Mouse (Mus musculus) lung, embryonic 16.5 days (tissue): Measurements from ENCODE around the gene Hoxa13. TPM values are rescaled to one million over a fixed set of nuclear protein-coding genes. Genes with fewer than 3 reads are reported as not detected.

Experiments used
- ATAC-seq: fragments of 200-750 bp; cut with Nextera tagmentation; 2 replicates; pipeline ENCODE4 v1.8.0; 2017; ENCODE audit warnings: low read depth, mild to moderate bottlenecking, moderate library complexity
- H3K27ac ChIP-seq: fragments of 300-500 bp; sonication (generic); 2 replicates; pipeline ENCODE4 v1.5.1; 2014; ENCODE audit warnings: mild to moderate bottlenecking, control low read depth, low read length
- H3K27me3 ChIP-seq: fragments of 300-500 bp; sonication (generic); 2 replicates; pipeline ENCODE4 v1.6.1; 2014; ENCODE audit warnings: low read depth, low read length, mixed read lengths; ENCODE audit not compliant: control insufficient read depth, insufficient read depth
- H3K36me3 ChIP-seq: fragments of 300-500 bp; sonication (generic); 2 replicates; pipeline ENCODE4 v1.6.1; 2014; ENCODE audit warnings: low read length; ENCODE audit not compliant: control insufficient read depth, insufficient read depth
- H3K4me1 ChIP-seq: fragments of 300-500 bp; sonication (generic); replicated peaks from 2 replicates; pipeline ENCODE4 v1.6.1; 2014; ENCODE audit warnings: low read length, mixed read lengths; ENCODE audit not compliant: control insufficient read depth, insufficient read depth
- H3K4me2 ChIP-seq: fragments of 300-500 bp; sonication (generic); 2 replicates; pipeline ENCODE4 v1.6.1; 2014; ENCODE audit warnings: low read depth, low read length, control low read depth
- H3K4me3 ChIP-seq: fragments of 300-500 bp; sonication (generic); 2 replicates; pipeline ENCODE4 v1.5.1; 2014; ENCODE audit warnings: mild to moderate bottlenecking, low read length, control low read depth
- H3K9ac ChIP-seq: fragments of 300-500 bp; sonication (generic); 2 replicates; pipeline ENCODE4 v1.6.1; 2014; ENCODE audit warnings: low read length, control low read depth
- H3K9me3 ChIP-seq: fragments of 300-500 bp; sonication (generic); 2 replicates; pipeline ENCODE4 v1.6.1; 2016; ENCODE audit warnings: low read length; ENCODE audit not compliant: control insufficient read depth
- WGBS: fragments of 180-500 bp; shearing (Covaris S2); extraction: QIAGEN DNeasy Blood & Tissue Kit; methylation state at CpG from one replicate; pipeline ENCODE4 v1.1.7; 2014; 5-methylcytosine and 5-hydroxymethylcytosine counted together
- polyA plus RNA-seq: library from polyadenylated mRNA; unstranded; fragments of >200 nt; fragmentation: Nextera tagmentation; extraction: Ambion mirVana; gene quantifications from 2 replicates; pipeline ENCODE4 v1.2.1, GENCODE M21; 2015

Hoxa13 gene
- polyA plus RNA-seq, 1 experiment from 2014 or later, result not detected

- no peaks in the 10 kb centered on the region for H3K36me3 ChIP-seq
- H3K4me3 ChIP-seq, result peak overlapping the region; percentile 54
- no peak for ATAC-seq
- peaks cover 12% of the 10 kb centered on the region for H3K4me1 ChIP-seq
- peak overlapping the region; percentile 56 for H3K9ac ChIP-seq
- WGBS, result 2% methylated on average over 58 of the region's 60 CpGs
- H3K27me3 ChIP-seq, result peaks cover 93% of the 10 kb centered on the region
- H3K27ac ChIP-seq, result no peak overlapping the region
- peak overlapping the region; percentile 62 for H3K4me2 ChIP-seq
- H3K9me3 ChIP-seq, result no peaks in the 10 kb centered on the region
These were observed 43.8 kb downstream of the Hoxa13 start for GRCm38 (mm10) chr6:52216691-52217458.

- Histone ChIP-seq H3K27ac (no peak overlapping the region), H3K4me2 (peak overlapping the region; percentile 62), H3K4me3 (peak overlapping the region; percentile 54), H3K36me3 (no peaks in the 10 kb centered on the region), H3K9me3 (no peaks in the 10 kb centered on the region), H3K9ac (peak overlapping the region; percentile 42), H3K27me3 (peaks cover 93% of the 10 kb centered on the region), H3K4me1 (peaks cover 12% of the 10 kb centered on the region)
- no peak for ATAC-seq
- WGBS, result 3% methylated on average over 30 of the region's 30 CpGs
These were observed 44.7 kb downstream of the Hoxa13 start for GRCm38 (mm10) chr6:52215771-52216535.

- H3K27me3 ChIP-seq, result peaks cover 90% of the 10 kb centered on the region
- 29% methylated on average over 3 of the region's 3 CpGs for WGBS
- ATAC-seq, result no peak
- H3K27ac ChIP-seq, result no peak overlapping the region
- no peaks in the 10 kb centered on the region for H3K9me3 ChIP-seq
- no peak overlapping the region for H3K9ac ChIP-seq
- H3K4me1 ChIP-seq, result peaks cover 12% of the 10 kb centered on the region
- no peak overlapping the region for H3K4me2 ChIP-seq
- H3K36me3 ChIP-seq, result no peaks in the 10 kb centered on the region
- no peak overlapping the region for H3K4me3 ChIP-seq
These were observed 45.6 kb downstream of the Hoxa13 start for GRCm38 (mm10) chr6:52215070-52215469.

- ATAC-seq, result no peak
- Histone ChIP-seq H3K9me3 (no peaks in the 10 kb centered on the region), H3K9ac (no peak overlapping the region), H3K27me3 (peaks cover 82% of the 10 kb centered on the region), H3K4me3 (no peak overlapping the region), H3K36me3 (no peaks in the 10 kb centered on the region), H3K4me1 (peaks cover 12% of the 10 kb centered on the region), H3K4me2 (no peak overlapping the region), H3K27ac (no peak overlapping the region)
- WGBS, result 29% methylated on average over 5 of the region's 5 CpGs
These were observed 46.4 kb downstream of the Hoxa13 start for GRCm38 (mm10) chr6:52214271-52214670.

- 9% methylated on average over 38 of the region's 38 CpGs for WGBS
- peak within 1 kb of the TSS; percentile 45 for H3K27ac ChIP-seq
These were observed 47.3 kb downstream of the Hoxa13 start, which contains the start of the genes Hoxa3 and Gm28308 for GRCm38 (mm10) chr6:52213119-52213986. Hoxa3 (minus strand) TSS chr6:52213336. Gm28308 (minus strand) TSS chr6:52213339.

GRCm38 (mm10) chr6:52212556-52213118, 48.0 kb downstream of the Hoxa13 start:
- ATAC-seq, result peak; percentile 7; the same call in 1 of the 2 replicates
- Histone ChIP-seq H3K4me3 (peak overlapping the region; percentile 44), H3K9ac (peak overlapping the region; percentile 60), H3K4me2 (peak overlapping the region; percentile 65), H3K27ac (peak overlapping the region; percentile 28), H3K9me3 (no peaks in the 10 kb centered on the region), H3K36me3 (no peaks in the 10 kb centered on the region), H3K27me3 (peaks cover 75% of the 10 kb centered on the region), H3K4me1 (peaks cover 11% of the 10 kb centered on the region)
- WGBS, result 6% methylated on average over 22 of the region's 22 CpGs

More at GRCm38 (mm10) chr6:52213119-52213986, 47.3 kb downstream of the Hoxa13 start, which contains the start of the genes Hoxa3 and Gm28308:
- no peaks in the 10 kb centered on the region for H3K36me3 ChIP-seq
- no peaks in the 10 kb centered on the region for H3K9me3 ChIP-seq
- ATAC-seq, result peak; percentile 38
- peak within 1 kb of the TSS; percentile 44 for H3K4me3 ChIP-seq
- H3K27me3 ChIP-seq, result peaks cover 78% of the 10 kb centered on the region
- peaks cover 12% of the 10 kb centered on the region for H3K4me1 ChIP-seq
- peak within 1 kb of the TSS; percentile 60 for H3K9ac ChIP-seq
- peak within 1 kb of the TSS; percentile 65 for H3K4me2 ChIP-seq

GRCm38 (mm10) chr6:52211961-52212360, 48.7 kb downstream of the Hoxa13 start:
- Histone ChIP-seq H3K27me3 (peaks cover 76% of the 10 kb centered on the region), H3K4me1 (peaks cover 5% of the 10 kb centered on the region), H3K9me3 (no peaks in the 10 kb centered on the region), H3K27ac (peak overlapping the region; percentile 28; the same call in 1 of the 2 replicates), H3K4me3 (peak overlapping the region; percentile 44), H3K36me3 (no peaks in the 10 kb centered on the region), H3K4me2 (peak overlapping the region; percentile 65), H3K9ac (peak overlapping the region; percentile 60)
- no peak for ATAC-seq
- 5% methylated on average over 13 of the region's 13 CpGs for WGBS

- H3K27ac ChIP-seq, result peak overlapping the region; percentile 12; the same call in 1 of the 2 replicates
- H3K4me2 ChIP-seq, result peak overlapping the region; percentile 65
- H3K4me3 ChIP-seq, result peak overlapping the region; percentile 44
- no peaks in the 10 kb centered on the region for H3K36me3 ChIP-seq
- H3K4me1 ChIP-seq, result peaks cover 2% of the 10 kb centered on the region; the same call in 1 of the 2 replicates
- under 1% methylated on average over 37 of the region's 37 CpGs for WGBS
- peak; percentile 61 for ATAC-seq
- peak overlapping the region; percentile 62 for H3K9ac ChIP-seq
- H3K9me3 ChIP-seq, result no peaks in the 10 kb centered on the region
- peaks cover 75% of the 10 kb centered on the region for H3K27me3 ChIP-seq
These were observed 49.3 kb downstream of the Hoxa13 start for GRCm38 (mm10) chr6:52211170-52211935.
